Mouse (Mus musculus): ENCODE results near the gene Slc35e3.

The Slc35e3 gene

GRCm38 (mm10) chr10:117696827-117697560 lies 49.2 kb downstream of the Slc35e3 start:
- DNase-seq: no peak

- DNase-seq: no peak
These were observed 49.9 kb downstream of the Slc35e3 start for GRCm38 (mm10) chr10:117696021-117696826.

- DNase-seq: no peak
These were observed 50.6 kb downstream of the Slc35e3 start for GRCm38 (mm10) chr10:117695605-117696004.

- DNase-seq: no peak
These were observed 51.1 kb downstream of the Slc35e3 start for GRCm38 (mm10) chr10:117695027-117695426.

- DNase-seq: no peak
These were observed 51.8 kb downstream of the Slc35e3 start for GRCm38 (mm10) chr10:117694255-117694953.

GRCm38 (mm10) chr10:117692953-117693352 lies 53.2 kb downstream of the Slc35e3 start:
- no peak for DNase-seq

- no peak for DNase-seq
These were observed 54.0 kb downstream of the Slc35e3 start for GRCm38 (mm10) chr10:117692173-117692572.

GRCm38 (mm10) chr10:117691389-117691968 lies 54.7 kb downstream of the Slc35e3 start:
- no peak for DNase-seq

GRCm38 (mm10) chr10:117690770-117691296 lies 55.3 kb downstream of the Slc35e3 start:
- DNase-seq: no peak

GRCm38 (mm10) chr10:117690101-117690352 lies 56.1 kb downstream of the Slc35e3 start:
- no peak for DNase-seq

- no peak for DNase-seq
These were observed 56.7 kb downstream of the Slc35e3 start for GRCm38 (mm10) chr10:117689297-117690100.

- DNase-seq: no peak
These were observed 57.7 kb downstream of the Slc35e3 start for GRCm38 (mm10) chr10:117688204-117689151.

- no peak for DNase-seq
These were observed 58.6 kb downstream of the Slc35e3 start for GRCm38 (mm10) chr10:117687577-117687976.

- DNase-seq: no peak
These were observed 59.1 kb downstream of the Slc35e3 start for GRCm38 (mm10) chr10:117687018-117687417.

GRCm38 (mm10) chr10:117685849-117686591 lies 60.1 kb downstream of the Slc35e3 start:
- no peak for DNase-seq

- no peak for DNase-seq
These were observed 60.9 kb downstream of the Slc35e3 start for GRCm38 (mm10) chr10:117685171-117685848.

GRCm38 (mm10) chr10:117684298-117685170 lies 61.6 kb downstream of the Slc35e3 start:
- DNase-seq: no peak

GRCm38 (mm10) chr10:117683734-117684037 lies 62.5 kb downstream of the Slc35e3 start:
- DNase-seq: no peak

Data from cerebellum, adult 18-20 months (tissue).